8 mouse cellular contexts compared by ENCODE assay signal in genomic region chr3:17834706-17835105, GRCm38 (mm10).
DNase-seq lines count a peak whose midpoint lies in the region; ATAC-seq and TF ChIP-seq lines count a peak whose summit lies in the region.

No protein-coding gene starts in this region.

- peak; percentile 60 for DNase-seq in forebrain, embryonic 11.5 days (ENCODE audit: low spot score)
- DNase-seq in ovary, postnatal 14 days (ENCODE audit: low spot score) = peak; percentile 56
- no peak for DNase-seq in ovary, postnatal 36 days (ENCODE audit: low spot score)
- DNase-seq in cerebellum, adult 9-11 months = peak; percentile 38
- DNase-seq in induced T-regulatory cell, adult 2 months (ENCODE audit: low read depth) = peak; percentile 41
- DNase-seq in liver, embryonic 14.5 days (ENCODE audit: low read depth in 3 of 3, low spot score in 3 of 3) = no peak
- peak; percentile 67 for DNase-seq in testis, postnatal 10 days (ENCODE audit: low spot score)

- H3K27me3 ChIP-seq in forebrain, embryonic 11.5 days (ENCODE audit: control insufficient read depth, insufficient read depth, low read length) = no peaks in the 10 kb centered on the region
- H3K27me3 ChIP-seq in forebrain, embryonic 12.5 days = no peaks in the 10 kb centered on the region
- H3K27me3 ChIP-seq in liver, embryonic 14.5 days (ENCODE audit: control insufficient read depth, insufficient read depth, low read length) = no peaks in the 10 kb centered on the region

- no peak overlapping the region for H3K4me2 ChIP-seq in forebrain, embryonic 11.5 days (ENCODE audit: low read depth, low read length, severe bottlenecking)
- H3K4me2 ChIP-seq in forebrain, embryonic 12.5 days = no peak overlapping the region
- no peak overlapping the region for H3K4me2 ChIP-seq in liver, embryonic 14.5 days (ENCODE audit: low read depth)

- no peaks in the 10 kb centered on the region for H3K4me1 ChIP-seq in forebrain, embryonic 11.5 days (replicated peaks; ENCODE audit: control insufficient read depth, insufficient read depth, low read length)
- no peaks in the 10 kb centered on the region for H3K4me1 ChIP-seq in forebrain, embryonic 12.5 days
- H3K4me1 ChIP-seq in liver, embryonic 14.5 days (replicated peaks; ENCODE audit: control insufficient read depth in 2 of 2, insufficient read depth in 2 of 2, low read length in 1 of 2) = no peaks in the 10 kb centered on the region

- no peak for TF ChIP-seq EP300 in liver, embryonic 14.5 days (IDR thresholded peaks at IDR 0.05; ENCODE audit: low read depth)

- H3K27ac ChIP-seq in forebrain, embryonic 11.5 days (ENCODE audit: low read depth, low read length) = no peak overlapping the region
- no peak overlapping the region for H3K27ac ChIP-seq in forebrain, embryonic 12.5 days
- H3K27ac ChIP-seq in liver, embryonic 14.5 days = no peak overlapping the region

- H3K4me3 ChIP-seq in forebrain, embryonic 11.5 days (ENCODE audit: low read depth, low read length) = no peak overlapping the region
- no peak overlapping the region for H3K4me3 ChIP-seq in forebrain, embryonic 12.5 days (replicated peaks)
- H3K4me3 ChIP-seq in liver, embryonic 14.5 days (ENCODE audit: insufficient read depth in 1 of 2, low read depth in 2 of 2, low read length in 2 of 2) = no peak overlapping the region

- no peaks in the 10 kb centered on the region for H3K9me3 ChIP-seq in forebrain, embryonic 11.5 days (ENCODE audit: control insufficient read depth, low read length)
- no peaks in the 10 kb centered on the region for H3K9me3 ChIP-seq in forebrain, embryonic 12.5 days
- H3K9me3 ChIP-seq in liver, embryonic 14.5 days (ENCODE audit: control insufficient read depth, low read length) = no peaks in the 10 kb centered on the region

- 56% methylated on average over 1 of the region's 1 CpGs for WGBS in forebrain, embryonic 11.5 days
- 48% methylated on average over 1 of the region's 1 CpGs for WGBS in forebrain, embryonic 12.5 days
- 14% methylated on average over 1 of the region's 1 CpGs for WGBS in liver, embryonic 14.5 days (ENCODE audit: insufficient replicate concordance)

- H3K9ac ChIP-seq in forebrain, embryonic 11.5 days (ENCODE audit: low read length) = no peak overlapping the region
- no peak overlapping the region for H3K9ac ChIP-seq in forebrain, embryonic 12.5 days
- no peak overlapping the region for H3K9ac ChIP-seq in liver, embryonic 14.5 days (replicated peaks)

- no peak for ATAC-seq in forebrain, embryonic 11.5 days (replicated peaks; ENCODE audit: low FRiP score)
- ATAC-seq in forebrain, embryonic 12.5 days (ENCODE audit: low FRiP score) = no peak
- ATAC-seq in liver, embryonic 14.5 days (ENCODE audit: insufficient read depth) = no peak

- H3K36me3 ChIP-seq in forebrain, embryonic 11.5 days (ENCODE audit: control insufficient read depth, insufficient read depth, low read length) = no peaks in the 10 kb centered on the region
- no peaks in the 10 kb centered on the region for H3K36me3 ChIP-seq in forebrain, embryonic 12.5 days (replicated peaks)
- no peaks in the 10 kb centered on the region for H3K36me3 ChIP-seq in liver, embryonic 14.5 days (replicated peaks; ENCODE audit: control insufficient read depth, insufficient read depth, low read depth)

- peak; percentile 62 for TF ChIP-seq CTCF in liver, embryonic 14.5 days (IDR thresholded peaks at IDR 0.05; ENCODE audit: low read depth)

Comparison
In these comparisons a context has a peak if more than half of its experiments do, and no peak if none do; other contexts are left out.
1. DNase-seq: peak in forebrain, embryonic 11.5 days (single experiment), ovary, postnatal 14 days (single experiment), cerebellum, adult 9-11 months (single experiment), induced T-regulatory cell, adult 2 months (single experiment) and testis, postnatal 10 days (single experiment); none in ovary, postnatal 36 days (single experiment) and liver, embryonic 14.5 days (0 of 3).